Mouse (Mus musculus): Measurements from ENCODE around the gene Psmb6. TPM values are rescaled to one million over a fixed set of nuclear protein-coding genes. Genes with fewer than 3 reads are reported as not detected.

The Psmb6 gene
- polyA plus RNA-seq (2012; ENCODE audit: insufficient read depth, insufficient read length, missing spikeins): 221 and 229 TPM in 2 replicates

- peak within 1 kb of the TSS; percentile 75 for H3K4me3 ChIP-seq (ENCODE audit: insufficient read depth, low read depth, low read length)
- no peaks in the 10 kb centered on the region; the same call in 1 of the 2 replicates for H3K4me1 ChIP-seq (ENCODE audit: control insufficient read depth, insufficient read depth, insufficient read length, low read length)
- H3K27ac ChIP-seq (replicated peaks; ENCODE audit: low read depth, low read length): 0 out of 2 replicates have a peak within 1 kb of the TSS, but pooled peaks have one; percentile 54
Observed at GRCm38 (mm10) chr11:70525184-70525678, at the start of gene Psmb6. Psmb6 (plus strand) TSS chr11:70525367.

- H3K27ac ChIP-seq (replicated peaks; ENCODE audit: low read depth, low read length): no peak overlapping the region
- peaks cover 6% of the 10 kb centered on the region; the same call in 1 of the 2 replicates for H3K4me1 ChIP-seq (ENCODE audit: control insufficient read depth, insufficient read depth, insufficient read length, low read length)
- H3K4me3 ChIP-seq (ENCODE audit: insufficient read depth, low read depth, low read length): no peak overlapping the region
Observed at GRCm38 (mm10) chr11:70485498-70485897, 39.7 kb upstream of the Psmb6 start.

DNA sequence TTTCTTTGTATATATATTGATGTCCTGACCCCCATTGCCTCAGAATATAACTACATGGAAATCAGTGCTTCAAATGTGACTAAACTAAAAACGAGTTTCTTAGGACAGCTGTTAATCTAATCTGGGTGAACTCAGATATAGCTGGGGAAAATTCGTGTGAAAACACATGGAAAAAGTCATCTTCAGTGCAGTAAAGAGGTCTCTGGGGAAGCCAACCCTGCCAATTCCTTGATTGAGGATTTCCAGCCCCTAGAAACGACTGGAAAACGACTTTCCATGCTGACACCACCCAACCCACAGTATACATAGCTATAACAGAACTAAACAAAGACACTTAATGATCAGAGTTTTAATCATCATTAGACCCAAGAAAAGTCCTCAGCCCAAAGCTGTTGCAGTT, 37.4 kb upstream of the Psmb6 start:
- Histone ChIP-seq H3K4me3 (ENCODE audit: insufficient read depth, low read depth, low read length) (no peak overlapping the region), H3K4me1 (ENCODE audit: control insufficient read depth, insufficient read depth, insufficient read length, low read length) (peaks cover 4% of the 10 kb centered on the region; the same call in 1 of the 2 replicates)

DNA sequence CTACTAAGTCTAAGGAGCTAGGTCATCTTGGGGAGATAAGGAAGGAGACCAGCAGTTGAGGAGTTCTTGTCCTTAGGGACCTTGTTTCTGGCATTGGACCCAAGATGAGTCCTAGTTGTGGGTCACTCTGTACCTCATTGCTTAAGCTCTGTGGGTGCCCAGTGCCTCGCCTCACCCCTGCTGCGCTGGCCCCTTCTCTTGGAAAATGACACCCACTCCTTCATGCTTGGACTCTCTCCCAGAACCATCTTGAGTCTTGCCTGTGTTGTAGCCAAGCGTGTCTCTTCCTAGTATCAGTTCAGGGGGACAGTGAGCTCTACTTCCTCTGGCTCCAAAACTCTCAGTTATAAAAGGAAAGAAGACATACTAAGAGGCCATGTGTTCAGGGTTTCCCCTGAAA, 36.0 kb upstream of the Psmb6 start:
- Histone ChIP-seq H3K4me1 (ENCODE audit: control insufficient read depth, insufficient read depth, insufficient read length, low read length) (peaks cover 3% of the 10 kb centered on the region; the same call in 1 of the 2 replicates), H3K27ac (replicated peaks; ENCODE audit: low read depth, low read length) (peak overlapping the region; percentile 69), H3K4me3 (ENCODE audit: insufficient read depth, low read depth, low read length) (no peak overlapping the region)

More for the DNA sequence above, 37.4 kb upstream of the Psmb6 start:
- no peak overlapping the region for H3K27ac ChIP-seq (replicated peaks; ENCODE audit: low read depth, low read length)

- Histone ChIP-seq H3K4me3 (ENCODE audit: insufficient read depth, low read depth, low read length) (no peak overlapping the region), H3K4me1 (ENCODE audit: control insufficient read depth, insufficient read depth, insufficient read length, low read length) (peaks cover 3% of the 10 kb centered on the region; the same call in 1 of the 2 replicates), H3K27ac (replicated peaks; ENCODE audit: low read depth, low read length) (peak overlapping the region; percentile 69)
Observed at GRCm38 (mm10) chr11:70489684-70490083, 35.5 kb upstream of the Psmb6 start.

DNA sequence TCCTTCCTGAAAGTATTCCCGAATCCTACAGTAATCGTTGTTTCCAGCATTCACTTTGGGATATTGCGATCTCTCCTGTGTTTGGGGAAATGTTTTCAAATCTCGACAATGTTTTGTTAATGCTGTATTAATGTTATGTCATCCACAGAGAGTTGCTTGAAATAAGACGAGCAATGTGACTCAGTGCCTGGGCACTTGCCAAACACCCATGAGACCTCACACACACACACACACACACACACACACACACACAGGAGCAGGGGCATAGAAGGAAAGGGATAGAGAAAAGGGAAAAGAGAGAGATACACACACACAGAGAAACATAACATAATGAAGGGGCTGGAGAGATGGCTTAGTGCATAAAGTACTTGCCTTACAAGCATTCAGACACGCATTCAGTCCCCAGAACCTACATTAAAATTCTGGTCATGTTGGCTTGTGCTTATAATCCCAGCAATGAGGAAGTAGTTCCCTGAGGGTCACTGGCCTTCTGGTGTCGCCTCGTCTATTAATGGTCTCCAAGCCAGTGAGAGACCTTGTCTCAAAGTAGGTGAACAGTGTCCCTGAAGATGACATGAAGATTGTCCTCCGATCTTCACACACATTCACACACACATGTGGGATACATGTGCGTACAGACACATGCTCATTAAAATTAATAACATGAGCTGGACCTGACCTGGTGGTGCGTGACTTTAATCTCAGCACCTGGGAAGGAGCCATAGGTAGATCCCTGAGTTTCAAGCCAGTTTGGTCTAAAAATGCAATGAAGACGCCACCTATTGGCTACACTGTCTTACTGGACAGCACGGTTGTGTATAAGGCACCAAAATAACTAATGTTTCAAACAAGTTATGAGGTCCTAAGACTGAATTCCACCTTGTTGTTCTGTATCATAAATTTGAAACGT, 25.3 kb upstream of the Psmb6 start:
- no peak overlapping the region; the same call in 1 of the 2 replicates for H3K27ac ChIP-seq (replicated peaks; ENCODE audit: low read depth, low read length)
- H3K4me1 ChIP-seq (ENCODE audit: control insufficient read depth, insufficient read depth, insufficient read length, low read length): no peaks in the 10 kb centered on the region; the same call in 1 of the 2 replicates
- no peak overlapping the region for H3K4me3 ChIP-seq (ENCODE audit: insufficient read depth, low read depth, low read length)

DNA sequence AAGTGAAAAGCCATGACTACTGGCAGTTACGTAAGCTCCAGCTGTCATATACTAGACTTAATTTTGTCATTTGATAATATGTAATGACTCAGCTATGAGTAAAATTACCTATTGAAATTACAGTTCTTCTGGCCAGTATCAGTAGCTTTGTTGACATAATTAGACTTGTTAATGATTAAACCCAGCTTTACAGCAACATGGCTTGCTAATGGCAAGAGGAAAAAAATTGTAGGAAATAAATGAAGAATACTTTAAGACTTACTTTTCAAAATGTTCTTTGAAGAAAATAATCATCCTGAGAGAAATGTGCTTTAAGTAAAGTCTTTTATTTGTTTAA, 24.7 kb upstream of the Psmb6 start:
- Histone ChIP-seq H3K27ac (replicated peaks; ENCODE audit: low read depth, low read length) (no peak overlapping the region), H3K4me1 (ENCODE audit: control insufficient read depth, insufficient read depth, insufficient read length, low read length) (no peaks in the 10 kb centered on the region; the same call in 1 of the 2 replicates), H3K4me3 (ENCODE audit: insufficient read depth, low read depth, low read length) (no peak overlapping the region)

GRCm38 (mm10) chr11:70502018-70502417, 23.1 kb upstream of the Psmb6 start:
- H3K4me1 ChIP-seq (ENCODE audit: control insufficient read depth, insufficient read depth, insufficient read length, low read length): no peaks in the 10 kb centered on the region; the same call in 1 of the 2 replicates
- H3K27ac ChIP-seq (replicated peaks; ENCODE audit: low read depth, low read length): no peak overlapping the region
- no peak overlapping the region for H3K4me3 ChIP-seq (ENCODE audit: insufficient read depth, low read depth, low read length)

DNA sequence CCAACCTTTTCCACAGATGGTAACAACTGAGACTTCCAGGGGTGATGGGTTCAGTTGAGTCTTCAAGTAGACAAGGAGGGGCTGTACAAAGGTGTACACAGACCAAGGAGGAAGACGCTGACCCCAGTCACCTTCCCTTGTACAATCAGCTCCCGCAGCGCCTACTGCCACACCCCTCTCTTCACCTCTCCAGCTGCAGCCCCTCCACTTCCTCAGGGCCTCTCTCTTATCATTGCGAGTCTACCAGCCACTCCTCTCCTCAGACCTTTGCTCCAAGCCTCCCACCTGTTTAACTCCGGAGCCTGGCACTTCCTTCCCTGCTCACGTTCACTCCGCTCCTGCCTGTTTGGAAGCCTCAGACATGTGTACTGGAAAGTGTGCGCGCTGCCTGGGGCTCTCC, 20.2 kb upstream of the Psmb6 start, which contains the start of gene Tm4sf5:
Gene Tm4sf5, plus strand, starts transcription at position 275 of the 400 bp plus-strand sequence.
- Histone ChIP-seq H3K4me1 (ENCODE audit: control insufficient read depth, insufficient read depth, insufficient read length, low read length) (no peaks in the 10 kb centered on the region), H3K27ac (replicated peaks; ENCODE audit: low read depth, low read length) (no peak within 1 kb of the TSS), H3K4me3 (ENCODE audit: insufficient read depth, low read depth, low read length) (no peak within 1 kb of the TSS)

- Histone ChIP-seq H3K27ac (replicated peaks; ENCODE audit: low read depth, low read length) (no peak overlapping the region), H3K4me1 (ENCODE audit: control insufficient read depth, insufficient read depth, insufficient read length, low read length) (no peaks in the 10 kb centered on the region), H3K4me3 (ENCODE audit: insufficient read depth, low read depth, low read length) (no peak overlapping the region)
Observed at GRCm38 (mm10) chr11:70506385-70506784, 18.8 kb upstream of the Psmb6 start.

GRCm38 (mm10) chr11:70506962-70507515, 18.1 kb upstream of the Psmb6 start:
- H3K4me1 ChIP-seq (ENCODE audit: control insufficient read depth, insufficient read depth, insufficient read length, low read length): no peaks in the 10 kb centered on the region
- no peak overlapping the region for H3K4me3 ChIP-seq (ENCODE audit: insufficient read depth, low read depth, low read length)
- H3K27ac ChIP-seq (replicated peaks; ENCODE audit: low read depth, low read length): no peak overlapping the region

DNA sequence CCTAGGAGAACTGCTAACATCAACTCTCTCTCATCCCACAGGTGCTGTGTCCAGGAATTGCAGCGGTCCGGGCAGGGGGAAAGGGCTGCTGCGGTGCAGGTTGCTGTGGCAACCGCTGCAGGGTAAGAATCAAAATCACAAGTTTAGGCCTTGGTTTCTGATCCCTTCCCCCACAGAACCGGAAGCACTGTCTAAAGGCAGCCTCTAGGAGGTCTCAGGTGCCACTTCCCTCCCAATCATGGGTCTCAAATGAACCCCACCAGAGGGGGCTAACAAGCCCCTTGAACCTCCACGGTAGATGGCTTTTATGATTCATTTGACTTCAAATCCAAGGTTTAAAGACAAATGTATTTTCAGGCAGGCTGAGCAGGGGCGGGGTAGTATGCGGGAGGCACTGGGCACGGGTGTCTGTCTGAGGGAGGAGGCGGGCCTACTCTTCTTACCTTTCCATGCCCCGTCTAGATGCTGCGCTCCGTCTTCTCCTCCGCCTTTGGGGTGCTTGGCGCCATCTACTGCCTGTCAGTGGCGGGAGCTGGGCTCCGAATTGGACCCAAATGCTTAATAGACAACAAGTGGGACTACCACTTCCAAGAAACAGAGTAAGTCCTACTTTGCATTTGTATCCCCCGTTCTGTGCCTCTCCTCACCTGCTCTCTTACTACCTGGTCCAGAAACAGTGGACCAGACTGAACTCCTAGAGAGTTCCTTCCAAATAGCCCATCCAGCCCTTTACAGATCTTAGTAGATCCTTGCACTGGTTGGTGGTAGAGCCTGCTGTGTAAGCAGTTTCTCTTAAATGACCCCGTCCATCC, 15.2 kb upstream of the Psmb6 start:
- no peak overlapping the region for H3K4me3 ChIP-seq (ENCODE audit: insufficient read depth, low read depth, low read length)
- no peak overlapping the region for H3K27ac ChIP-seq (replicated peaks; ENCODE audit: low read depth, low read length)
- no peaks in the 10 kb centered on the region; the same call in 1 of the 2 replicates for H3K4me1 ChIP-seq (ENCODE audit: control insufficient read depth, insufficient read depth, insufficient read length, low read length)

DNA sequence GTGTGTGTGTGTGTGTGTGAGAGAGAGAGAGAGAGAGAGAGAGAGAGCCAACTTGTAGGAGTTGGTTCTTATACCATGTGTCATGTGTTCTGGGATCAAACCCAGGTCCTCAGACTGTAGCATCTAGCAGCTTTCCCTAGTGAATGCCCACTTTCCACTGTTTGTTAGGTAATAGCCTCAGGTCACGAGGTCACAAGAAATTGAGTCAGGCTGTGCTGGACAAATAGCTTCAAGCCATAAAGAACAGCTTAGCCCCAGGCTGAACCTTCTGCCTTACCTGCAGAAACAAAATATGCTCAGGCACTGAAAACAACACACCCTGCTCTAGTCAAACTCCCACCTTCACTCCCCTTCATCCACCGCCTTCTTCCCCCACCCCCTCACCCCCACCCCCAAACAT, 13.9 kb upstream of the Psmb6 start:
- no peak overlapping the region for H3K27ac ChIP-seq (replicated peaks; ENCODE audit: low read depth, low read length)
- no peak overlapping the region for H3K4me3 ChIP-seq (ENCODE audit: insufficient read depth, low read depth, low read length)
- H3K4me1 ChIP-seq (ENCODE audit: control insufficient read depth, insufficient read depth, insufficient read length, low read length): no peaks in the 10 kb centered on the region; the same call in 1 of the 2 replicates

DNA sequence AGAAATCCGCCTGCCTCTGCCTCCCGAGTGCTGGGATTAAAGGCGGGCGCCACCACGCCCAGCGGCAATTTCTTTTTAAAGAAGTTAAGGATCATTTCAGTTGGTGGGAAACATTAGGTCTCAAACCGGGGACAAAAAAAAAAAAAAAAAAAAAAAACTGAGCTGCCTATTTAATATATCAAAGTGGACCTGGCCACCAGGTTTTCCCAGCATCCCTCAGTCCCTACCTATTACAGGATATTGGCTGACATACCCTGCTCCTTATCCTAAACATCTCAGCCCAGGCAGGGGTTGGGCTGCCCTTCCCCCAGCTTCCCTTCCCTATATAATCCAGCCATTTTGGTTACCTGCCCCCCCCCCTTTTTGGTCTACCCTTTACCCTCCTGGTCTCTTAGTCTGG, 13.3 kb upstream of the Psmb6 start:
- H3K27ac ChIP-seq (replicated peaks; ENCODE audit: low read depth, low read length): no peak overlapping the region
- no peak overlapping the region for H3K4me3 ChIP-seq (ENCODE audit: insufficient read depth, low read depth, low read length)
- H3K4me1 ChIP-seq (ENCODE audit: control insufficient read depth, insufficient read depth, insufficient read length, low read length): no peaks in the 10 kb centered on the region; the same call in 1 of the 2 replicates

All from brown adipose tissue, adult 24 weeks (tissue).